Mouse (Mus musculus): ENCODE measurements around the gene 4930467E23Rik.
"Not testable (repeated sequence)": the region's sequence is repeated elsewhere in the genome, so short reads cannot be mapped to it uniquely, and the experiment has no call there.

The 4930467E23Rik gene

DNA sequence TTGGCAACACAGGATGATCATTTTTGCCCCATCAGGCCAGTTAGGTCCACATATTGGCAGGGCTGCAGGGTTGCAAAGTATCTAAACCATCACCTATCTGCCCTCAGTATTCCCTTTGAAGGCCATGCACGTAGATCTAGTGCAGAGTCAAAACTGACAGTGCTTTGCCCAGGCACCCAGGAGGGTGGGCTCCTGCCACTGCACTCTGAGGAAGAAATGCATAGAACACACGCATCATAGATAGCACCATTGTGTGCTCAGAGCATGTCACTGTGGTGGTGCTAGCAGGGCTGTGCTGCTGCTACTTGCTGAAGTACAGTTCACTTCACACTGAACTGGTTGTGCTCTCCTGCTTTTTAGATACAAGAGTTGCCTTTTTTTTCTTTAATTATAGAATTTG is at the start of gene 4930467E23Rik:
Gene 4930467E23Rik, plus strand, starts transcription at position 301 of the 400 bp plus-strand sequence.
- not testable (repeated sequence) for DNase-seq

DNA sequence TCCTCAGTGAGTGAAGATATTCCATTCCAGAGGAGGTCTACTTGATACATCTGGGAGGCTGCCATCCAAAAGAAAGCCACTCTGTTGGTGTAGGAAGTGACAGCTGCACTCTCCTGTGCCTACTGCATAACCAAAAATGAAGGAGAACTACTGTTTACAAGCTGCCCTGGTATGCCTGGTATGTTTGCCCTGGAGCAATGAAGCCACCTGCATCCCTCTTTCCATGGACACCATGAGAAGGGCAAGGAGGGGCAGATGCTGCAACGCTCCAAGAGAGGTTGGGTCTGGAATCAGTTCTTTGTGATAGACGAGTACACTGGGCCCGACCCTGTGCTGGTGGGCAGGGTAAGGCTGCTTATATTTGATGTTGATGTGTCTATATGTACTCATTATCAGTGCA is 47.1 kb upstream of the 4930467E23Rik start:
- DNase-seq, result peak; percentile 95

DNA sequence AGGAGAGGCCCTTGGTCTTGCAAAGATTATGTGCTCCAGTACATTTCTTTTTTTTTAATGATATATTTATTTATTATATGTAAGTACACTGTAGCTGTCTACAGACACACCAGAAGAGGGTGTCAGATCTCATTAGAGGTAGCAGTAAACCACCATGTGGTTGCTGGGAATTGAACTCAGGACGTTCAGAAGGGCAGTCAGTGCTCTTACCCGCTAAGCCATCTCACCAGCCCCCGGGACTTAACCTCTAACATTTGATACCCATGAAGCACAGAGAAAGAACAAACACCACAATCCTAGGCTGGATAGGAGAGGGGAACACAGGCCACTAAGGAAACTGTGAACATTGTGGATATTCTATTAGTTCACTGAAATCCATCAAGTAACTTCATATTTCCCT is 43.9 kb upstream of the 4930467E23Rik start:
- DNase-seq, result peak; percentile 94

DNA sequence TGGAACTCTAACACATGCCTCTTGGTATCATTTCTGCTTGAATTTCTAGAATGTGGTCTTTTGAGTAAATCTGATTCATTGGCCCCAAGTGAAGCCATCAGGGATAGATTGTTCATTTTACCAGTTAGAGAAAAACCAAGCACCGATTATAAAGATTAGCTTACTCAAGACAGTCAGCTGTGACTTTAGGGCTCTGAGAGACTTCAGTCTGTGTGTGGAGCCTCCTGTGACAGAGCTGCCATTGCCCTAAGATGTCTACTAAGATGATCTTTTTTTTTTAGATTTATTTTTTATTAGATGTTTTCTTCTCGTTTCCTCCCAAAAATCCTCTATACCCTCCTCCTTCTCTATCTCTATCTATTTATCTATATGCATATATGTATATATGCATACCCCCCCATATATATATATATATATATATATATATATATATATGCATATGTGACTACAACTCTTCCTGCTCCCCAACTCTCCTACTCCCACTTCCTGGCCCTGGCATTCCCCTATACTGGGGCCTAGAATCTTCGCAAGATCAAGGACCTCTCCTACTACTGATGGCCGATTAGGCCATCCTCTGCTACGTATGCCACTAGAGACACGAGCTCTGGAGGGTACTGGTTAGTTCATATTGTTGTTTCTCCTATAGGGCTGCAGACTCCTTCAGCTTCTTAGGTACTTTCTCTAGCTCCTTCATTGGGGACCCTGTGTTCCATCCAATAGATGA is 40.4 kb upstream of the 4930467E23Rik start:
- DNase-seq, result peak; percentile 95

DNA sequence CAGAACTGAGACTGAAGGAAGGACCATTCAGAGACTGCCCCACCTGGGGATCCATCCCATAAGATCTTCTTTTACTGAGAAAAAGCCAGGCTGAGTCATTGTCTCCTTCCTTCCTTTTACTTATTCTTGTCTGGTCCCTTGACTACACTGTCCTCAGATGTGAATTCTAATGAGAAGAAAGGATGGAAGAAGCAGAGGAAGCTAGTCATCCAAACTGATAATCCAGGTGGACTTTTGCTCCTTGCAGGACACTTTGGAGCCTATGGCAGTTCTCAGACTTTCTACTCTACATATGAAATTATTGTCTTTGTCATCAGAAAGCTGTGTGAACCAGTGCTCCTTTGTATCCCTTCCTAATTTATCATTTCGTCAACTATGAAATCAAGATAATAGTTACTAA is 39.6 kb upstream of the 4930467E23Rik start:
- DNase-seq, result peak; percentile 74

DNA sequence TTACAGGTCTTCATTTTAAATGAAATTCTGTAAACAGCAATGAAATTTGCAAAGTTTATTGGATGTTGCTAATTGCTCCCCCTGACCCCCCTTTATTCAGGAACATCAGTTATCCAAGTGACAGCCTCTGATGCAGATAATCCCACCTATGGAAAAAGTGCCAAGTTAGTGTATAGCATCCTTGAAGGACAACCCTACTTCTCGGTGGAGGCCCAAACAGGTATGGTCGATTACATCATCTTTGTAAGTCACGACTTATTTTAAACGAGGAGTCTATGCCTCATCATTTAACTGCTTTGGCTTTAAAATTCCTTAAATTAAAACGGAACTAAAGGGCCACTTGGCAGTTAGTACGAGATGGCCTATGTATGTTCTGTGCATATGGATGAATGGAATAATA is 38.0 kb upstream of the 4930467E23Rik start:
- DNase-seq, result peak; percentile 92

DNA sequence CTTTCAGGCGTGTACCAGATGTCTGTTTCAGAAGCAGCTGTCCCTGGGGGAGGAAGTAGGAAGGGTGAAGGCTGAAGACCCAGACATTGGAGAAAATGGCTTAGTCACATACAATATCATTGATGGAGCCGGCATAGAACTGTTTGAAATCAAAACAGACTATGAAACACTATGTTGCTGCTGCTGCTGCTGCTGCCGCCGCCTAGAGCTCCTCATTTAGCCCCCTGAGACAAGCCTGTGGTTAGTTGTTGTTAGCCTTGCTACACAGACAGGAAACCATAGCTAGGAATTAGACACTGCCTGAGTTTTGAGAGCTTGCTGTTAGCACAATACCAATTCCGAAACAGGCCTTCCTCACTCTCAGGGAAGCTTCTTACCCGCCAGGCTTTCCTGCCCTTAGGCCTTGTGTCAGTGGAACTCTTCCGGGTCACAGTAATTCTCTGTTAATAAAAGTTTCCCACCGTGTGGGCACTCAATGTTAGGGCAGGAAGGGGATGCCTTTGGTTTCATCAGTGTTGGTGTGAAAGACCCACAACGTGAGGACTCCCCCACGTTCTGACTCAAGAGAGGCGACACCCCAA is 31.8 kb upstream of the 4930467E23Rik start:
- peak; percentile 94 for DNase-seq

DNA sequence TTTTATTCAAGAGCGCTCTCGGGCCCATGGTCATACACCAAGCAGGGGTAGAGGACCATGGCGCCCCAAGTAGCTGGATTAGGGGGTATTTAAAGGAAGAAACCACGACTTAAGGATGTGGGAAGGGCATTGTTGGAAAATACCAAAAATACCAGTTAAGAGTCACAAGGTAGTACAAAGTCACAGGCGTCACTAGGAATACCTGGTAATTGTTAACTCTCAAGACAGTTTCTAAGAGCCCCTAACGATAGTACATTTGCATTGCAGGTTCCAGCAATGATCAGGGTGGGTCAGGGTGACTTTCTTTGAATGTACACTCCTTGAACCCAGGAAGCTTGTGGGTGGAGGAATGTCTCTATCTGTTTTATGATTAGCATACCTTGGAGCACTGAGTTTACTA is 31.3 kb upstream of the 4930467E23Rik start:
- DNase-seq, result peak; percentile 74

DNA sequence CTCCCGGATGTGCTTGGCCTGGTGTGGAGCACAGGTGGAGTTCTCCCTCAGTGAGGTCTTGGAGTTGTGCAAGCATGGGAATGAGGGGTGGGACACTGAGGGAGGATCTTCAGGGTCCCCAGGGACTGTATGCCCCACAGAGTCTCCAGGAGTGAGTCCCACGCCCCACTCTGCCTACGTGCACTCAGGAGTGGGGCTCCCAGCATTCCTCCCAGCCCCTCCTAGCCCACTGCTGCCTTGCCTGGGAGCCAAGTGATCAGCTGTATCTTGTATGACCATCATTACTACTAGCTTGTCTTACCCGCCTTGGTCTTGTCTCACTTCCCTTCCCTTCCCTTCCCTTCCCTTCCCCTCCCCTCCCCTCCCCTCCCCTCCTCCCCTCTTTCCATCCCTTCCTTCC is 30.7 kb upstream of the 4930467E23Rik start:
- peak; percentile 98 for DNase-seq

DNA sequence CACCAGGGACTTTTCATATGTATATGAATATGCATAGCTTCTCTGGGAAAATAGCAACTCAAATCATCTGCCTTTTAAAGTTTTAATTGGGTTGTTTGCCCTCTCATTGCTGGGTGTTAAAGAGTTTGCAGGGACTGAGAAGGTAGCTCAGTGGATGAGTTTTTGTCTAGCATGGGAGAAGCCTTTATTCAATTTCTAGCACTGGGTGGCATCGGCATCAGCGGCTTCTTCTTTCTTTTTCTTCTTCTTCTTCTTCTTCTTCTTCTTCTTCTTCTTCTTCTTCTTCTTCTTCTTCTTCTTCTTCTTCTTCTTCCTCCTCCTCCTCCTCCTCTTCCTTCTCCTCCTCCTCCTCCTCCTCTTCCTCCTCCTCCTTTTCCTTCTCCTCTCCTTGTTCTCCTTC is 28.1 kb upstream of the 4930467E23Rik start:
- peak; percentile 88 for DNase-seq

DNA sequence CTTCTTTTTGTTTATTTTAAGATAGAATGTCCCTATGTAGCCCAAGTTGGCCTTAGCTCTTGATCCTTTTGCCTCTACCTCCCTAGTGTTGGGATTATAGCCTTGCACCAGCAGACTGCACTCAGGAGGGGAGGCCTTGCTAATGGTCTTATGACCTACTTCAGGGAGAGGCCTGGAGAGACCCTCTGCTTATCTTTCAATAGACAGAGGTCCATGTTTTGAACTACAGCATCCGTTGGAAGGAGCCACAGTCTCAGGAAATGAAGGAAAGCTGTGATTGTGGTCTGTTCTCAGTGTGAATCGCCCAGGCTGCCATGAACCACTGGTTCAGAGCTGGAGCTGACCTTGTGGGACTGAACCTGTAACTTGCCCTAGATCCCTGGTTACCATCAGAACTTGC is 27.1 kb upstream of the 4930467E23Rik start:
- DNase-seq, result peak; percentile 73

DNA sequence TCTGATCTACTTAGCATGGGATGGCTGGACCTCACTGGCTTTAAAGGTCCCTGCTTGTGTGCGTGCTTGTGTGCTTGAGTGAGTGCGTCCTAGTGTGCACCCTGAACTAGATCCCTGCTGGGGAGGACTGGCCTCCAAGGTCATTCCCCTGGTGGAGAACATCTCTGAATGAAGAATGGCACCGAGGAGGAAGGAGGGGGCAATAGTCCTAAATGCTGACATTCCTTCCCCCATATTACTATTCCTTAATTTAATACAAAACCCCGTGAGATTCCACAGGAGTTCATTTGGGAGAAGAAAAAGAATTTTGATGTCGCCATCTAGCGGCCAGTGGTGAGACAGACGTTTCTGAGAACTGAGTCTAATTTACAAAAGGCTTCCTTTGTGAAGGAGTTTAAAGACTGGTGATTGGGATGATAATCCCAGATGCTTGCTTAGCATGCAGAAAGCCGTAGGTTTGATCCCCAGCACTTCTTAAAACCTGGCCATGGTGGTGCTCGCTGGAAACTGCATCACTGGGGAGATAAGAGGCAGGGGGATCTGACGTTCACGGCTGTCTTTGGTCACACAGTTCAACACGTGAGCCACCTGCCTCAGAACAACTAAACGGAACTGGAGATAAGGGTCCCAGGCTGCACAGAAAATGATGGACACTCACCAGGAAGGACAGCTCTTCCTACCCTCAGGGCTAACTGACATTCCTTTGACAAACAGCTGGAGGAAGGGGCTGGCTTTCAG is 26.2 kb upstream of the 4930467E23Rik start:
- peak; percentile 98 for DNase-seq

DNA sequence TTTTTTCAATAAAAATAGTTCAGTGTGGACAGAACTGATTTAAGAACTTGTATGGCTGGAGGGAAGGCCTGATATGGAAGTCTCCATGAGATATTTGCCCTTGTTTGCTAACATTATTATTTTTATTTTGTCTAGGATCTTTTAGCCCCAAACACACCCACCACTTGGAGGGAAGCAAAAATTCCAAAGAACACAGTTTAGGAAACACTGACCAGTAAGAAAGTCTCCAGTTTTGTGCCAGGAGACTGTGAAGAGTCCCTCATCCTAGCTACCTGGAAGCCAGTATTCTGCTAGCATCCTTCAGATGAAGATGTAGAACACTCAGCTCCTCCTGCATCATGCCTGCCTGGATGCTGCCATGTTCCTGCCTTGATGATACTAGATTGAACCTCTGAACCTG is 25.5 kb upstream of the 4930467E23Rik start:
- peak; percentile 85 for DNase-seq

DNA sequence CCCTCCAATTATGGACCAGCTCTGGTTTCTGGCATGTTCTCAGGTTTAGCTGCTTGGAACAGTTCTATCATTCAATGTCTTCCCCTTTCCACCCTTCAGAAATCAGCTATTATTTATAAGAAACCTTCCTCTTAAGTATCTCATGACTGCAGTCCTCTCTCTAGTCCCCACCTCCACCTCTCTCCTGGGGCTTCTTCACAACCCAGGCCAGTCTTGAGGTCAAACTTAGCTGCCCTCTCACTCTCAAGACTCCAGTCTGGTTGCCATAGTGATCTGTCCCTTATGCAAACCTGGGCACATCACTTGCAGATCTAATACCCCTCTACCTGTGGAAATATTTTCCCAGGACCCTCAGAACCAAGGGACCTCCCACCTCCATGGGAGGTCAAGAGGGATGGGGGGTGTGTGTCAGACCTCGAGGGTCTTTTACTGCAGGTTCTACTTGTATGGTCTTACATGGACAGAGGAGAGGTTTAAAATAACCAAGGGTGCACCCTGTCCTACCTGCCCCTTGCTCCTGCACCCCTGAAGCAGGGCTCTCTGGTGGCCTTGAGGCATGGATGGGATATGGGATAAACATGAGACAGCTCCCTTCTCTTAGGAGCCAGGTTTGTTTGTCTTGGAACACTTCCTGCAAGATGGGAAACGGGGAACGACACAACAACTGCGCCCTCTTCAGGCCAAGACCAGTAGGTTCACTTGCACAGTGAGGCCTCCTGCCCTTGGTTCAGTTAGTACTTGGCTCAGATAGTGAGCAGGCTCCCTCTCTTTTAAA is 24.7 kb upstream of the 4930467E23Rik start:
- peak; percentile 98 for DNase-seq

DNA sequence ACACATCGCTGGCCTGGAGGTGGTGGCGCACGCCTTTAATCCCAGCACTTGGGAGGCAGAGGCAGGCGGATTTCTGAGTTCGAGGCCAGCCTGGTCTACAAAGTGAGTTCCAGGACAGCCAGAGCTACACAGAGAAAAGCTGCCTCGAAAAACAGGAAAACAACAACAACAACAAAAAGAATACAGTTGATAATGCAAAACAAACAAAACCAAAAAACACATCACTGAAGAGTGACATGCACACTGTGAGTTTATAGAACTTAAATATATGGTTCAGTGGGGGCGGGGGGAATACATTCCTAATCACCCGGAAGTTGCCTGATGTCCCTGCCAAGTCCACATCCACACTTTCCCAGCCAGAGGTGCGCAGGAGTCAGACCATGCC is 24.2 kb upstream of the 4930467E23Rik start:
- DNase-seq, result peak; percentile 94

DNA sequence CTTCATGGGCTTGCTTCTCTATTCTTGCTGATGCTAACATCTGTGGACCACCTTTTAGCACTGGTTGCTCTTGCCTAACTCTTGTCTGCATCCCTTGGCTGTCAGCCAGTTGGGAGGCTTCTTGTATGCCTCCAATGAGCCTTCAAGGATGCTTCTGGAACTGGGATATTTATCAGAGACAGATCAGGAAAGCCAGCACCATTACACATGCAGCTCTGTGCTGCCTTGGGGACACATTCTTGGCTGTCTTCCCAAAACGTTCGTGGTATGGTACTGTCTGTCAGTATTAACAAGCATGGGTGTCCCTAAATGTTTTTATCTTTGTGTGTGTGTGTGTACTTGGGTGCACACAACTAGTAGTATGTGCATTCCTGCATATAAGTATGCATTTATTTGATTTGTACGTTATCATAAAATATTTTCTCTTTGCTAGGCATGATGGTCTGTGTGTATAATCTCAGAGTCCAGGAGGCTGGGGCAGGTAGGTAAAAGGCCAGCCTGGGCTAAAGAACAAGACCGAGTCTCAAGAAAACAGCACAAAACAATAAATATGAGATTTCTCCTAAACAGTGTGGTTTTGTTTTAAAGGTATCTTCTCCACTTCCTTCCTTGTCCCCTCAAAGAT is 23.2 kb upstream of the 4930467E23Rik start:
- DNase-seq, result peak; percentile 91

DNA sequence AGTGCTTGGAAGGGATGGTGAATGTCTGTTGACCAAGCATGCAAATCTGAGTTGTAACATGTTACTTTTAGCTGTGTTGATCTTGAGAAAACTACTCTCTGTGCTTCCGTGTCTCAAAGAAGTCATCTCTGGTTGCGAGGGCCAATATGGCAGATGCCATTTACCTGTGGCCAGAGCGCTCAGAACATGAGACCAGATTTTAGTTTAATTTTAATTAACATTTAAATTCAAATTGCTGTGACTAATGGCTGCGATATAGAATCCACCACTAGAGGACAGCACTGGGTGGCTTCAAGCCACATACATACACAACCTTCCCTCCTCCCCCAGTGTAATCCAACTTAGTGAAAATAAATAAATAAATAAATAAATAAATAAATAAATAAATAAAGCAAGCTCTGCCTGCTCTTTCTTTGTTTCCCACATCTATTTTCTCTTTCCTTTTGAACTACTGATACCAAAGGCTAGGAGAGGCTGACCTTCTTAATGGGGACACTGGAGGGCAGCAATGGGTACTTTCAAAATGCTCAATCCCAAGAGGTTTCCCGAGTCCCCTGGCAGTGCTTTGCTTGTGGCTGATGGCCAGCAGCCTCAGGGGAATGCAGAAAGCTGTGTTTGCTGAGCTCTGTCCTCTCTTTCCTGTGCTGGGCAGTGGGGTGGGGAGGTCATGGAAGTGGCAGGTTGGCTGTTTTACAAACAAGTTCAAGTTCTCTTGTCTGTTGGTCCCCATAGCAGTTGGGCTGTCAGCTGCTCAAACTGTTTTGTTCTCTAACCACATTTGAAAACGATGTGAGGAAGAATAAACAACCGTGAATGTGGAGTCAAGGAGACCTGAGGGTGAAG is 22.2 kb upstream of the 4930467E23Rik start:
- DNase-seq, result peak; percentile 98

DNA sequence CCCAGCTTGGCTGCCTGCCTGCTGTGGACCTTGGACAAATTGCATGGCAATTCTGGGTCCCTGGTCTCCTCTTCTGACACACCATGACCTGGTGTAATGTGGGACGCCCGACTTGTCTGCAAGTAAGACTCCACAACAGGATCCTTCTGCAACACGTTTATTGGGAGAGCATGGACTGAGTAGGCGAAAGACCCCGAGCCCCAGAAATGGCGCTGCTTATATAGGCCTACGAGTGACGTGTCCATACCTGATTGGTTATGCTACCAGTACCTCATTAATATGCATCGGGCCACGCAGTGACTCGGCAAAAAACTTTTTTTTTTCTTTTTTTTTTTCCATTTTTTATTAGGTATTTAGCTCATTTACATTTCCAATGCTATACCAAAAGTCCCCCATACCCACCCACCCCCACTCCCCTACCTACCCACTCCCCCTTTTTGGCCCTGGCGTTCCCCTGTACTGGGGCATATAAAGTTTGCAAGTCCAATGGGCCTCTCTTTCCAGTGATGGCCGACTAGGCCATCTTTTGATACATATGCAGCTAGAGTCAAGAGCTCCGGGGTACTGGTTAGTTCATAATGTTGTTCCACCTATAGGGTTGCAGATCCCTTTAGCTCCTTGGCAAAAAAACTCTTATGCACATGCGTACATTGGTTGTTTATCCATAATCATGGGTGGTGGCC is 21.5 kb upstream of the 4930467E23Rik start:
- peak; percentile 95 for DNase-seq

DNA sequence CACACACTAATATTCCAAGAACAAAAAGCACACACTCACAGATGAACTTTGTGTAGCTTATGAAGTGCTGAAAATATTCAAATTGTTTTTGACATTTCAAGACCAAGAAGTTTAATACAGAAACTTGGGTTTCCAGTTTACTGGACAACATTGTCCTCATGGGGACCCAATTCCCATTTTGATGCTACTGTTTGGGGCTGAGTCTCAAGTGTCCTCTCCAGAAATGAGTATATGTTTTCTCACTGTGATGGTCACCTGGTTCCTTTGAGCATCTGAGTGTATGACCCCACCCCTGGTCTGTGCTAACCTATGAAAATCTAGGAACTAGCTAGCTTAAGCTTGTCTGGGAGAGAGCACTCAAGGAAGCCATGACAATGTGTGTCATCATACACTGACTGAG is 20.4 kb upstream of the 4930467E23Rik start:
- DNase-seq, result peak; percentile 82

DNA sequence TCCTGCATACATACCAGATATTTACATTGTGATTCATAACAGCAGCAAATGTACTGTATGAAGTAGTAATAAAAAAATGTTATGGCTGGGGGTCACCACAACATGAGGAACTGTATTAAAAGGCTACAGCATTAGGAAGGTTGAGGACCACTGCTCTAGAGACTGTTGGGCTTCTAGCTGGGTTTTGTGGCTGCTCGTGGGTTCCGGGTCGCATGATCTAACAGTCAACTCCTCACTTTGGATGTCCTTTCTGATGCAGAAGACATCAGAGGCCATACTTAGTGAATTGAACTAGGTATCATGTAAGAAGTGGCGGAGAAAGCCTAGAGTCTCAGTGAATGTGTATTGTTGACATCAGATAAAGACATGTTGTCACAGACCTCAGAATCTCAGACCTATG is 19.9 kb upstream of the 4930467E23Rik start:
- peak; percentile 97 for DNase-seq

All from heart, adult 11 months (tissue).